Mouse (Mus musculus) stomach, postnatal 0 days (tissue): ENCODE measurements around the gene Ccnb3.

Experiments used
- CTCF ChIP-seq: IDR thresholded peaks from 2 replicates; pipeline ENCODE4 v1.5.1; 2016; ENCODE audit warnings: antibody characterized with exemption, low read depth, mild to moderate bottlenecking, moderate library complexity
- EP300 ChIP-seq: optimal IDR thresholded peaks from 2 replicates; pipeline ENCODE3; 2016; ENCODE audit warnings: antibody characterized with exemption

DNA sequence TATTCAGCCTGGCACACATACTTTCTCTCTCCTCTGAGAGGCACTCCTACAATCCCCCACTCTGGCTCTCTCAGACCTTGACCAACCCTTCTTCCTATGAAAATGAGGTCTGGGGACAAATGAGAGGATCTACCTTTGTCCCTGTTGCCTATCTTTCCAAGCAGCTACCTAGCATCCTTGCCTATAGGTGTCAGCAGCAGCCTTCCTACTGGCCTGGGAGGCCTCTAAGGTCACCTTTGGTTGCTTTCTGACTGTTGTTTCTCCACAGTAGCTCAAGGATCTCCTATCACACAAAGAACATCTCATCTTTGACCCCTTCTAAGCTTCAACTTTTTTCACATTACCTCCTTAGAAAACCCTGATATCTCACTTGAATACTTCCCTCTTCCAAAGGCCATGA, 15.6 kb upstream of the Ccnb3 start:
- TF ChIP-seq CTCF (no peak), EP300 (no peak)
